Mouse (Mus musculus) A20 (cell line): Measurements from ENCODE around the gene Dlg4.
"Not testable (repeated sequence)": the region's sequence is repeated elsewhere in the genome, so short reads cannot be mapped to it uniquely, and the experiment has no call there.

ENCODE experiments used
- DNase-seq: peaks from one replicate; pipeline ENCODE4 v3.0.0-alpha.2; 2011; ENCODE audit warnings: low read depth, low spot score

Dlg4 gene

GRCm38 (mm10) chr11:69996161-69997061 lies 20.3 kb upstream of the Dlg4 start:
- peak; percentile 80 for DNase-seq

- DNase-seq, result peak; percentile 90
Observed at GRCm38 (mm10) chr11:69997070-69997509, 19.7 kb upstream of the Dlg4 start.

- no peak for DNase-seq
Observed at GRCm38 (mm10) chr11:69998567-69999491, 17.9 kb upstream of the Dlg4 start.

GRCm38 (mm10) chr11:69999666-70000065 lies 17.1 kb upstream of the Dlg4 start:
- DNase-seq, result peak; percentile 43

GRCm38 (mm10) chr11:70000396-70000898 lies 16.3 kb upstream of the Dlg4 start, which contains the start of gene Dvl2:
Gene Dvl2 (plus strand): TSS chr11:70000595.
- peak; percentile 97 for DNase-seq

- DNase-seq, result no peak
Observed at GRCm38 (mm10) chr11:70001159-70001558, 15.6 kb upstream of the Dlg4 start.

GRCm38 (mm10) chr11:70001865-70002264 lies 14.9 kb upstream of the Dlg4 start:
- peak; percentile 81 for DNase-seq

- no peak for DNase-seq
Observed at GRCm38 (mm10) chr11:70002471-70002870, 14.3 kb upstream of the Dlg4 start.

- peak; percentile 41 for DNase-seq
Observed at GRCm38 (mm10) chr11:70005521-70005920, 11.2 kb upstream of the Dlg4 start.

- no peak for DNase-seq
Observed at GRCm38 (mm10) chr11:70010033-70010432, 6.7 kb upstream of the Dlg4 start.

GRCm38 (mm10) chr11:70010548-70010947 lies 6.2 kb upstream of the Dlg4 start:
- DNase-seq, result no peak

- no peak for DNase-seq
Observed at GRCm38 (mm10) chr11:70010961-70011360, 5.8 kb upstream of the Dlg4 start.

- DNase-seq, result no peak
Observed at GRCm38 (mm10) chr11:70012931-70013330, 3.8 kb upstream of the Dlg4 start.

- no peak for DNase-seq
Observed at GRCm38 (mm10) chr11:70013408-70013807, 3.3 kb upstream of the Dlg4 start.

- DNase-seq, result no peak
Observed at GRCm38 (mm10) chr11:70014051-70014450, 2.7 kb upstream of the Dlg4 start.

- peak; percentile 88 for DNase-seq
Observed at GRCm38 (mm10) chr11:70014880-70015558, 1.7 kb upstream of the Dlg4 start, which contains the start of gene Acadvl. Gene Acadvl (minus strand): TSS chr11:70015411.

GRCm38 (mm10) chr11:70015677-70016076 lies 1.1 kb upstream of the Dlg4 start:
- no peak for DNase-seq

- not testable (repeated sequence) for DNase-seq
Observed at GRCm38 (mm10) chr11:70016177-70016576, 565 bp upstream of the Dlg4 start.

GRCm38 (mm10) chr11:70017199-70017767 lies 541 bp downstream of the Dlg4 start:
- no peak for DNase-seq

GRCm38 (mm10) chr11:70018131-70018990 lies 1.6 kb downstream of the Dlg4 start:
- DNase-seq, result no peak
